Mouse (Mus musculus) limb, embryonic 14.5 days (tissue): ENCODE measurements around the gene Rnf126. TPM values are rescaled to one million over a fixed set of nuclear protein-coding genes. Genes with fewer than 3 reads are reported as not detected.

Experiments
- ATAC-seq: fragments of 200-750 bp; cut with Nextera tagmentation; 2 replicates; pipeline ENCODE4 v1.8.0; 2017; ENCODE audit warnings: low read depth, moderate number of reproducible peaks, moderate TSS enrichment; ENCODE audit not compliant: low FRiP score
- DNase-seq: peaks from one replicate; pipeline ENCODE4 v3.0.0-alpha.2; 2015; ENCODE audit warnings: low spot score
- H3K27ac ChIP-seq: fragments of 300-500 bp; sonication (generic); replicated peaks from 2 replicates; pipeline ENCODE4 v1.5.1; 2014; ENCODE audit warnings: low read depth, mild to moderate bottlenecking, low read length, moderate library complexity, mixed read lengths
- H3K27me3 ChIP-seq: fragments of 300-500 bp; sonication (generic); 2 replicates; pipeline ENCODE4 v1.6.1; 2014; ENCODE audit warnings: low read length, mixed read lengths; ENCODE audit not compliant: control insufficient read depth, insufficient read depth
- H3K36me3 ChIP-seq: fragments of 300-500 bp; sonication (generic); 2 replicates; pipeline ENCODE4 v1.6.1; 2014; ENCODE audit warnings: mild to moderate bottlenecking, low read length, moderate library complexity, mixed read lengths; ENCODE audit not compliant: control insufficient read depth, insufficient read depth
- H3K4me1 ChIP-seq: fragments of 300-500 bp; sonication (generic); 2 replicates; pipeline ENCODE4 v1.6.1; 2014; ENCODE audit warnings: antibody characterized with exemption, low read length, mixed read lengths; ENCODE audit not compliant: control insufficient read depth, insufficient read depth
- H3K4me2 ChIP-seq: fragments of 300-500 bp; sonication (generic); replicated peaks from 2 replicates; pipeline ENCODE4 v1.6.1; 2014; ENCODE audit warnings: low read depth, mild to moderate bottlenecking, low read length, moderate library complexity; ENCODE audit not compliant: severe bottlenecking
- H3K4me3 ChIP-seq: fragments of 300-500 bp; sonication (generic); replicated peaks from 2 replicates; pipeline ENCODE4 v1.5.1; 2014; ENCODE audit warnings: low read length
- H3K9ac ChIP-seq: fragments of 300-500 bp; sonication (generic); 2 replicates; pipeline ENCODE4 v1.6.1; 2014; ENCODE audit warnings: mild to moderate bottlenecking, low read depth, low read length, moderate library complexity; ENCODE audit not compliant: severe bottlenecking
- H3K9me3 ChIP-seq: fragments of 300-500 bp; sonication (generic); 2 replicates; pipeline ENCODE4 v1.6.1; 2016; ENCODE audit warnings: low read length; ENCODE audit not compliant: control insufficient read depth
- POLR2A ChIP-seq: fragments of 200-500 bp; IDR thresholded peaks from 2 replicates; pipeline ENCODE4 v1.8.0; 2012; ENCODE audit warnings: inconsistent platforms, mild to moderate bottlenecking, moderate library complexity, borderline replicate concordance; ENCODE audit not compliant: insufficient read depth, insufficient read length; ENCODE audit errors: extremely low read depth
- WGBS: fragments of 180-500 bp; shearing (Covaris S2); extraction: QIAGEN DNeasy Blood & Tissue Kit; methylation state at CpG from one replicate; pipeline ENCODE4 v1.1.7; 2014; 5-methylcytosine and 5-hydroxymethylcytosine counted together
- polyA plus RNA-seq, 2 experiments: library from polyadenylated mRNA; depleted of rRNA in 1 of 2; stranded (reverse) in 1 of 2; unstranded in 1 of 2; fragments of >200 nt; fragmentation: Nextera tagmentation in 1 of 2; extraction: Ambion mirVana in 1 of 2; gene quantifications; 2 replicates each; pipeline versions ENCODE4 v1.2.1 to v1.2.3; 2012 to 2014

Rnf126 gene
- polyA plus RNA-seq, 2 experiments: 100 to 176 TPM

GRCm38 (mm10) chr10:79808728-79809127 is 42.0 kb upstream of the Rnf126 start:
- ATAC-seq: no peak
- no peak overlapping the region for H3K4me2 ChIP-seq
- TF ChIP-seq POLR2A: no peak
- H3K4me1 ChIP-seq: peaks cover 3% of the 10 kb centered on the region
- H3K27me3 ChIP-seq: no peaks in the 10 kb centered on the region
- WGBS: 92% methylated on average over 11 of the region's 11 CpGs
- no peak overlapping the region for H3K9ac ChIP-seq
- no peak for DNase-seq
- H3K9me3 ChIP-seq: no peaks in the 10 kb centered on the region
- H3K4me3 ChIP-seq: no peak overlapping the region
- no peak overlapping the region for H3K27ac ChIP-seq
- H3K36me3 ChIP-seq: peaks cover 51% of the 10 kb centered on the region

- no peak for ATAC-seq
- Histone ChIP-seq H3K4me2 (no peak overlapping the region), H3K27me3 (no peaks in the 10 kb centered on the region), H3K9me3 (no peaks in the 10 kb centered on the region), H3K4me3 (no peak overlapping the region), H3K4me1 (peaks cover 10% of the 10 kb centered on the region), H3K27ac (0 out of 2 replicates have a peak overlapping the region, but pooled peaks have one; percentile 5), H3K9ac (no peak overlapping the region), H3K36me3 (peaks cover 48% of the 10 kb centered on the region)
- DNase-seq: no peak
- WGBS: 50% methylated on average over 11 of the region's 11 CpGs
- TF ChIP-seq POLR2A: no peak
Measured at GRCm38 (mm10) chr10:79807826-79808225, 41.1 kb upstream of the Rnf126 start.

- H3K27me3 ChIP-seq: no peaks in the 10 kb centered on the region
- H3K4me3 ChIP-seq: no peak overlapping the region
- no peak for DNase-seq
- no peaks in the 10 kb centered on the region for H3K9me3 ChIP-seq
- H3K4me2 ChIP-seq: no peak overlapping the region
- WGBS: 78% methylated on average over 10 of the region's 10 CpGs
- no peak overlapping the region for H3K9ac ChIP-seq
- no peak for ATAC-seq
- H3K4me1 ChIP-seq: peaks cover 17% of the 10 kb centered on the region
- no peak for TF ChIP-seq POLR2A
- no peak overlapping the region for H3K27ac ChIP-seq
- peaks cover 47% of the 10 kb centered on the region for H3K36me3 ChIP-seq
Measured at GRCm38 (mm10) chr10:79806972-79807371, 40.2 kb upstream of the Rnf126 start.

- Histone ChIP-seq H3K4me3 (no peak overlapping the region), H3K4me2 (no peak overlapping the region), H3K4me1 (peaks cover 18% of the 10 kb centered on the region), H3K36me3 (peaks cover 41% of the 10 kb centered on the region), H3K9ac (no peak overlapping the region), H3K27ac (no peak overlapping the region), H3K9me3 (no peaks in the 10 kb centered on the region), H3K27me3 (no peaks in the 10 kb centered on the region)
- 85% methylated on average over 9 of the region's 9 CpGs for WGBS
- ATAC-seq (no peak), DNase-seq (no peak)
- no peak for TF ChIP-seq POLR2A
Measured at GRCm38 (mm10) chr10:79806331-79806730, 39.6 kb upstream of the Rnf126 start.

- ATAC-seq (no peak), DNase-seq (no peak)
- H3K4me2 ChIP-seq: no peak overlapping the region
- H3K9ac ChIP-seq: no peak overlapping the region
- no peak overlapping the region for H3K27ac ChIP-seq
- no peak for TF ChIP-seq POLR2A
- H3K27me3 ChIP-seq: no peaks in the 10 kb centered on the region
- 58% methylated on average over 11 of the region's 11 CpGs for WGBS
- no peak overlapping the region for H3K4me3 ChIP-seq
- peaks cover 34% of the 10 kb centered on the region for H3K36me3 ChIP-seq
- H3K9me3 ChIP-seq: no peaks in the 10 kb centered on the region
- peaks cover 18% of the 10 kb centered on the region for H3K4me1 ChIP-seq
Measured at GRCm38 (mm10) chr10:79805636-79806035, 38.9 kb upstream of the Rnf126 start.
